Mouse (Mus musculus): ENCODE measurements at regions not wholly inside any gene's neighbourhood (a gene's known extent, or its start where the extent isn't known, plus 50 kb on each side); places are given as distances from the start of the nearest gene placed in this dataset.

DNA sequence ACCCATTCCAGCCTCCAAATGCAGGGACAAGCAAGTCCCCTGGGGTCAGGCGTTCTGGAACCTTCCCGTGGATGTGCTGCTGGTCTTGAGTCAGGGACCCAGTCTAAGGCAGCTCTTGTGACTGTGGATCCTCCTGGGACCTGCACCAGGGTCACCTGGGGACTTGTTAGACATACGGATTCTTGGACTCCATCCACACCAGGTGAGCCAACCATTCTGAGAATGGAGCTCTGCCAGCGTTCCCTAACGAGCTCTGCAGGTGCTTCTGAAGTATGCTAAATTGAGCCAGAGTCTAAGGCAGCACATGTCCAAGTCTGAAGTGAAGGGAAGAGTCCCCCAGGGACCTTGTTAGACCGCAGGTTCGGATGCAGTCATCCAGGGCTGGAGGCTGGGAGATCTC lies 170.3 kb downstream of the Katnal1 start:
- TF ChIP-seq CTCF (IDR thresholded peaks at IDR 0.05; ENCODE audit: control insufficient read depth, insufficient read depth, low read length) (no peak), POLR2A (IDR thresholded peaks at IDR 0.05; ENCODE audit: borderline replicate concordance, control insufficient read depth, low read depth, low read length) (no peak)
